Mouse (Mus musculus) E14TG2a.4 (cell line): ENCODE results near the gene Ndufc2.

Experiments used
- H3K27me3 ChIP-seq: 2 replicates; pipeline ENCODE4 v1.6.1; 2014; ENCODE audit warnings: low read length, control low read depth; ENCODE audit not compliant: insufficient read depth
- H3K36me3 ChIP-seq: 2 replicates; pipeline ENCODE4 v1.6.1; 2014; ENCODE audit warnings: low read length, control low read depth; ENCODE audit not compliant: insufficient read depth
- H3K4me1 ChIP-seq: replicated peaks from 2 replicates; pipeline ENCODE4 v1.6.1; 2014; ENCODE audit warnings: low read depth, low read length, control low read depth
- H3K4me3 ChIP-seq: replicated peaks from 2 replicates; pipeline ENCODE4 v1.5.1; 2014; ENCODE audit warnings: mild to moderate bottlenecking, low read length
- H3K9me3 ChIP-seq: 2 replicates; pipeline ENCODE4 v1.6.1; 2014; ENCODE audit warnings: low read length, control low read depth
- CTCF ChIP-seq: conservative IDR thresholded peaks from 2 replicates; pipeline ENCODE4 v1.5.1; 2014; ENCODE audit warnings: low read length
- NANOG ChIP-seq: IDR thresholded peaks from 2 replicates; pipeline ENCODE4 v1.6.1; 2014; ENCODE audit warnings: borderline replicate concordance, low read length, mixed read lengths
- POU5F1 ChIP-seq: IDR thresholded peaks from 2 replicates; pipeline ENCODE4 v1.6.1; 2014; ENCODE audit warnings: low read length, borderline replicate concordance

Ndufc2 gene

GRCm38 (mm10) chr7:97452196-97452595 is 52.4 kb downstream of the Ndufc2 start:
- Histone ChIP-seq H3K36me3 (no peaks in the 10 kb centered on the region), H3K9me3 (peaks cover 4% of the 10 kb centered on the region; the same call in 1 of the 2 replicates), H3K4me3 (no peak overlapping the region), H3K27me3 (peaks cover 17% of the 10 kb centered on the region), H3K4me1 (peaks cover 16% of the 10 kb centered on the region)
- TF ChIP-seq CTCF (no peak), NANOG (no peak), POU5F1 (no peak)

GRCm38 (mm10) chr7:97453141-97453921 is 53.5 kb downstream of the Ndufc2 start:
- Histone ChIP-seq H3K36me3 (no peaks in the 10 kb centered on the region), H3K27me3 (peaks cover 17% of the 10 kb centered on the region), H3K4me3 (peak overlapping the region; percentile 73), H3K9me3 (peaks cover 4% of the 10 kb centered on the region; the same call in 1 of the 2 replicates), H3K4me1 (peaks cover 12% of the 10 kb centered on the region)
- TF ChIP-seq CTCF (no peak), POU5F1 (no peak), NANOG (no peak)

GRCm38 (mm10) chr7:97454795-97455194 is 55.0 kb downstream of the Ndufc2 start:
- no peak for TF ChIP-seq NANOG
- no peak for TF ChIP-seq CTCF
- TF ChIP-seq POU5F1 = no peak
- H3K4me1 ChIP-seq = peaks cover 12% of the 10 kb centered on the region
- no peaks in the 10 kb centered on the region for H3K9me3 ChIP-seq
- H3K4me3 ChIP-seq = no peak overlapping the region
- no peaks in the 10 kb centered on the region for H3K36me3 ChIP-seq
- H3K27me3 ChIP-seq = peaks cover 17% of the 10 kb centered on the region

GRCm38 (mm10) chr7:97455577-97455976 is 55.8 kb downstream of the Ndufc2 start:
- peaks cover 12% of the 10 kb centered on the region for H3K4me1 ChIP-seq
- no peaks in the 10 kb centered on the region for H3K9me3 ChIP-seq
- peaks cover 17% of the 10 kb centered on the region for H3K27me3 ChIP-seq
- no peaks in the 10 kb centered on the region for H3K36me3 ChIP-seq
- TF ChIP-seq POU5F1 (no peak), NANOG (no peak), CTCF (no peak)
- H3K4me3 ChIP-seq = no peak overlapping the region
